Mouse (Mus musculus) lung, embryonic 15.5 days (tissue): ENCODE measurements at regions not wholly inside any gene's neighbourhood (a gene's known extent, or its start where the extent isn't known, plus 50 kb on each side); places are given as distances from the start of the nearest gene placed in this dataset.
A peak's percentile ranks its signal among the peaks of the same experiment; 100 is the strongest.

Experiments used
- ATAC-seq: fragments of 200-750 bp; cut with Nextera tagmentation; 2 replicates; pipeline ENCODE4 v1.8.0; 2017; ENCODE audit warnings: moderate number of reproducible peaks, borderline replicate concordance; ENCODE audit not compliant: low FRiP score, low TSS enrichment; ENCODE audit errors: extremely low read depth
- H3K27ac ChIP-seq: fragments of 300-500 bp; sonication (generic); 2 replicates; pipeline ENCODE4 v1.5.1; 2015; ENCODE audit warnings: moderate library complexity, mild to moderate bottlenecking, inconsistent platforms
- H3K27me3 ChIP-seq: fragments of 300-500 bp; sonication (generic); 2 replicates; pipeline ENCODE4 v1.6.1; 2015; ENCODE audit warnings: inconsistent platforms
- H3K36me3 ChIP-seq: fragments of 300-500 bp; sonication (generic); 2 replicates; pipeline ENCODE4 v1.6.1; 2015; ENCODE audit warnings: inconsistent platforms
- H3K4me1 ChIP-seq: fragments of 300-500 bp; sonication (generic); 2 replicates; pipeline ENCODE4 v1.6.1; 2015; ENCODE audit warnings: inconsistent platforms
- H3K4me2 ChIP-seq: fragments of 300-500 bp; sonication (generic); 2 replicates; pipeline ENCODE4 v1.6.1; 2015; ENCODE audit warnings: inconsistent platforms, mild to moderate bottlenecking, moderate library complexity
- H3K4me3 ChIP-seq: fragments of 300-500 bp; sonication (generic); 2 replicates; pipeline ENCODE4 v1.5.1; 2015; ENCODE audit warnings: mild to moderate bottlenecking, inconsistent platforms
- H3K9ac ChIP-seq: fragments of 300-500 bp; sonication (generic); 2 replicates; pipeline ENCODE4 v1.6.1; 2015; ENCODE audit warnings: inconsistent platforms
- H3K9me3 ChIP-seq: fragments of 300-500 bp; sonication (generic); 2 replicates; pipeline ENCODE4 v1.6.1; 2016; ENCODE audit warnings: inconsistent platforms
- WGBS: fragments of 180-500 bp; shearing (Covaris S2); methylation state at CpG from one replicate; pipeline ENCODE4 v1.1.7; 2015; 5-methylcytosine and 5-hydroxymethylcytosine counted together

DNA sequence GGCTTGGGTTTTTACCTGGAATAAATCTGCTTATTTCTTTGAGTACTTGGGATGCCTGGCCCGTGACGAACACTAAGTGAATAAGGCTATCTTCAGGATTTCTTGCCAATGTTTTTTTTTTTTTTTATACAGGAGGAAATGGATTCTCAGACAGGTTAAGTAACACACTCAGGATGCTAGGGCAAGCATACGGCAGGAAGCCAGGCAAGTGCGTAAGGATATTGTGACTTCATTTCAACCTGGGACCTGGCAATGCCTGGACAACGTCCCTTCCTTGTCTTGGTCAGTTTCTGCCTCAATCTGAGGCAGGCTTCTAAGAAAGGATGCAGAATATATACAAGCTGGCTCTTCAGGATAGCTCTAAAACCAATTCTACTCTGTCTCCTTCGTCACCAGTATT lies 246.5 kb downstream of the Plpp3 start:
- peaks cover 18% of the 10 kb centered on the region for H3K4me1 ChIP-seq
- ATAC-seq: no peak
- H3K27me3 ChIP-seq: no peaks in the 10 kb centered on the region
- no peak overlapping the region for H3K9ac ChIP-seq
- H3K36me3 ChIP-seq: no peaks in the 10 kb centered on the region
- 64% methylated on average over 6 of the region's 6 CpGs for WGBS
- H3K4me3 ChIP-seq: no peak overlapping the region
- H3K9me3 ChIP-seq: no peaks in the 10 kb centered on the region
- peak overlapping the region; percentile 58 for H3K27ac ChIP-seq
- H3K4me2 ChIP-seq: no peak overlapping the region

GRCm38 (mm10) chr4:105405728-105406127 lies 248.6 kb downstream of the Plpp3 start:
- WGBS: 77% methylated on average over 5 of the region's 5 CpGs
- no peak overlapping the region for H3K4me2 ChIP-seq
- H3K27me3 ChIP-seq: no peaks in the 10 kb centered on the region
- peaks cover 18% of the 10 kb centered on the region for H3K4me1 ChIP-seq
- no peaks in the 10 kb centered on the region for H3K36me3 ChIP-seq
- no peak for ATAC-seq
- H3K4me3 ChIP-seq: no peak overlapping the region
- H3K27ac ChIP-seq: no peak overlapping the region
- no peak overlapping the region for H3K9ac ChIP-seq
- H3K9me3 ChIP-seq: no peaks in the 10 kb centered on the region

GRCm38 (mm10) chr4:105406786-105407464 lies 249.8 kb downstream of the Plpp3 start:
- no peak overlapping the region for H3K4me2 ChIP-seq
- 45% methylated on average over 14 of the region's 14 CpGs for WGBS
- no peak overlapping the region for H3K27ac ChIP-seq
- no peak for ATAC-seq
- H3K9ac ChIP-seq: no peak overlapping the region
- no peaks in the 10 kb centered on the region for H3K9me3 ChIP-seq
- peaks cover 18% of the 10 kb centered on the region for H3K4me1 ChIP-seq
- no peaks in the 10 kb centered on the region for H3K36me3 ChIP-seq
- no peak overlapping the region for H3K4me3 ChIP-seq
- no peaks in the 10 kb centered on the region for H3K27me3 ChIP-seq

- WGBS: 65% methylated on average over 9 of the region's 9 CpGs
- no peaks in the 10 kb centered on the region for H3K27me3 ChIP-seq
- no peaks in the 10 kb centered on the region for H3K9me3 ChIP-seq
- no peak for ATAC-seq
- no peak overlapping the region for H3K27ac ChIP-seq
- no peak overlapping the region for H3K4me2 ChIP-seq
- H3K4me1 ChIP-seq: peaks cover 5% of the 10 kb centered on the region
- H3K9ac ChIP-seq: no peak overlapping the region
- H3K4me3 ChIP-seq: no peak overlapping the region
- no peaks in the 10 kb centered on the region for H3K36me3 ChIP-seq
Observed at GRCm38 (mm10) chr4:105408896-105409295, 251.7 kb downstream of the Plpp3 start.

DNA sequence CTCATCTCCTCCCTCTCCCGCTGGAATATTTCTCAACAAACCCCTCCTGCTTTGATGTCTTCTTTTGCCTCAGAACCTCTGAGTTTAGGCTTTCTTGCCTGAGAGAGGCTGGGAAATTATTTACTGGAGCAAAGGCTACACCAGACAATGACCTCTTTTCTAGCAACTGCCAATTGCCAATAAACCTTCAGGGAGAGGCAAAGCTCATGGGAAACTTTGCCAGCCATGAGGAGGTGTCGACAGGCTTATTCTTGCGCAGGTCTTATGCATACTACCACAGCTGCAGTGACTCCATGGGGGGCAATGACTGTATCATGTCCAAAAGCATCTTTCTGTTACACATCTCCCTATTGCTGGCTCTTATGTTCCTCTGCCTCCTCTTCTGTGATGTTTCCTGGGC lies 260.0 kb downstream of the Plpp3 start:
- H3K4me2 ChIP-seq: no peak overlapping the region
- H3K9me3 ChIP-seq: no peaks in the 10 kb centered on the region
- WGBS: 88% methylated on average over 3 of the region's 3 CpGs
- no peak overlapping the region for H3K27ac ChIP-seq
- ATAC-seq: no peak
- H3K27me3 ChIP-seq: no peaks in the 10 kb centered on the region
- H3K4me3 ChIP-seq: no peak overlapping the region
- H3K4me1 ChIP-seq: no peaks in the 10 kb centered on the region
- H3K9ac ChIP-seq: no peak overlapping the region
- H3K36me3 ChIP-seq: no peaks in the 10 kb centered on the region

DNA sequence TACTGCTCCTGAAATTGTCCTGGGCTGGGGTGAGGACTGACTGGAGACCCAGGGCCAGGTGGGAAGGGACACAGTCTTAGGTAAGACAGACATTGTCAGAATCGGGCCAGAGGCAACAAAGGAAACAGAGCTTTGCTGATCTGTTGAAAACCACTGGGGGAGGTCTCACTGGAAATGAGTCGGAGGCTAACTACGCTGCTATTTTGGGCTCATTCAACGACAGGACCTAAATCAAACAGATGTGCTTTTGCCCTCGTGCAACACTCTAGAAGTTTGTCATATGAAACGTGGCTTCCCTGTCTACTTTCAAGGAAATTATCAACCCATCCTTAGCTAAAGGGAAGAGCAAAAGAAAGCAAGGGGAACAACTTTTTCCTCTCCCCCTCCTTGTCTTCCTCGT lies 265.3 kb downstream of the Plpp3 start:
- Histone ChIP-seq H3K36me3 (no peaks in the 10 kb centered on the region), H3K4me1 (no peaks in the 10 kb centered on the region; the same call in 1 of the 2 replicates), H3K27me3 (no peaks in the 10 kb centered on the region), H3K9me3 (no peaks in the 10 kb centered on the region), H3K4me2 (no peak overlapping the region), H3K4me3 (no peak overlapping the region), H3K27ac (no peak overlapping the region), H3K9ac (no peak overlapping the region)
- no peak for ATAC-seq
- WGBS: 15% methylated on average over 7 of the region's 7 CpGs

GRCm38 (mm10) chr4:105423727-105424201 lies 266.6 kb downstream of the Plpp3 start:
- no peak overlapping the region for H3K4me2 ChIP-seq
- no peak overlapping the region for H3K4me3 ChIP-seq
- no peak overlapping the region for H3K9ac ChIP-seq
- no peaks in the 10 kb centered on the region; the same call in 1 of the 2 replicates for H3K4me1 ChIP-seq
- WGBS: 64% methylated on average over 3 of the region's 3 CpGs
- no peak for ATAC-seq
- no peak overlapping the region for H3K27ac ChIP-seq
- no peaks in the 10 kb centered on the region for H3K36me3 ChIP-seq
- no peaks in the 10 kb centered on the region for H3K27me3 ChIP-seq
- H3K9me3 ChIP-seq: no peaks in the 10 kb centered on the region

- no peak for ATAC-seq
- Histone ChIP-seq H3K27ac (no peak overlapping the region), H3K4me2 (no peak overlapping the region), H3K9me3 (no peaks in the 10 kb centered on the region), H3K36me3 (no peaks in the 10 kb centered on the region), H3K27me3 (no peaks in the 10 kb centered on the region), H3K4me3 (no peak overlapping the region), H3K9ac (no peak overlapping the region), H3K4me1 (no peaks in the 10 kb centered on the region; the same call in 1 of the 2 replicates)
- WGBS: 64% methylated on average over 6 of the region's 6 CpGs
Observed at GRCm38 (mm10) chr4:105425086-105425485, 267.9 kb downstream of the Plpp3 start.

- Histone ChIP-seq H3K27ac (no peak overlapping the region), H3K9ac (no peak overlapping the region), H3K36me3 (no peaks in the 10 kb centered on the region), H3K9me3 (no peaks in the 10 kb centered on the region), H3K4me2 (no peak overlapping the region), H3K4me3 (no peak overlapping the region), H3K27me3 (no peaks in the 10 kb centered on the region), H3K4me1 (no peaks in the 10 kb centered on the region; the same call in 1 of the 2 replicates)
- WGBS: 60% methylated on average over 6 of the region's 6 CpGs
- no peak for ATAC-seq
Observed at GRCm38 (mm10) chr4:105427581-105427980, 270.4 kb downstream of the Plpp3 start.

GRCm38 (mm10) chr4:105429381-105430100 lies 272.4 kb downstream of the Plpp3 start:
- H3K4me1 ChIP-seq: no peaks in the 10 kb centered on the region; the same call in 1 of the 2 replicates
- H3K4me3 ChIP-seq: no peak overlapping the region
- 89% methylated on average over 6 of the region's 6 CpGs for WGBS
- H3K36me3 ChIP-seq: no peaks in the 10 kb centered on the region
- H3K27ac ChIP-seq: no peak overlapping the region
- H3K9ac ChIP-seq: no peak overlapping the region
- no peaks in the 10 kb centered on the region for H3K9me3 ChIP-seq
- no peak overlapping the region for H3K4me2 ChIP-seq
- ATAC-seq: no peak
- H3K27me3 ChIP-seq: no peaks in the 10 kb centered on the region

DNA sequence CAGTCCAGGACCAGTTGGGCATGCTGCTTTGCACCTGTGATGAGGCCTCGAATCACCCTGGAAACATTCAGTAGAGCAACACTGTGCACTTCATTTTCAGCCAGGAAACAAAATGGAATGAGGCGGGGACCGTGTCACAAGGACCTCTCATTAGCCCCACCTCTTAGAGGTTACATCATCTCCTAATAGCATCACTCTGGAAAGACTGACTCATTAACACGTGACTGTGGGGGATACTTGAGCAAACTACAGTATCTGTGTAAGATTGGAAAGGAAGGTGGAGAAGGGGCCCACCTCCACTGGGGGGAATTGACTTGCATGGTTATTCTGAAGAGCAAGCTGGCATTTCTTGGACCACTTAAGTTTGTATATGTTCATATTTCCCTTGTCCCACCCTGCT lies 275.3 kb downstream of the Plpp3 start:
- Histone ChIP-seq H3K4me1 (no peaks in the 10 kb centered on the region), H3K4me2 (no peak overlapping the region), H3K27ac (no peak overlapping the region), H3K9ac (no peak overlapping the region), H3K4me3 (no peak overlapping the region), H3K27me3 (no peaks in the 10 kb centered on the region), H3K9me3 (no peaks in the 10 kb centered on the region), H3K36me3 (no peaks in the 10 kb centered on the region)
- WGBS: 82% methylated on average over 4 of the region's 4 CpGs
- ATAC-seq: no peak

DNA sequence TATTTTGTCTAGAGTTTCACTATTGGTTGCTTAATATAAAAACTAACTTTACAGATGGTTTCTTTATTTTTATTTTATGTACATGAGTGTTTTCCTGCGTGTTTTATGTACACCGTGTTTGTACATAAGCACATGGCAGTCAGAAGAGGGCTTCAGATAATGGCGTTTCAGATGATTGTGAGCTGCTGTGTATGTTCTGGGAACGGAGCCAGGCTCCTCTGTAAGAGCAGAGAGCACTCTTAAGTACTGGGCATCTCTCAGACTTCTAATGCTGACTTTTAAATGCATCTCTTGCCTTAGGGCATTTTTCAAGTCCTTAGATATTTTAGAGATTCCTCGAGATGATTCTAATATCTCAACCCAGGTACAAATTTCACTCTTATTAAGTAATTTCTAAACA lies 280.0 kb downstream of the Plpp3 start:
- Histone ChIP-seq H3K9me3 (no peaks in the 10 kb centered on the region), H3K4me3 (no peak overlapping the region), H3K4me1 (no peaks in the 10 kb centered on the region), H3K4me2 (no peak overlapping the region), H3K27ac (no peak overlapping the region), H3K36me3 (no peaks in the 10 kb centered on the region), H3K9ac (no peak overlapping the region), H3K27me3 (no peaks in the 10 kb centered on the region)
- no peak for ATAC-seq
- 34% methylated on average over 5 of the region's 5 CpGs for WGBS
